Mouse (Mus musculus): ENCODE measurements around the gene Capn1. TPM values are rescaled to one million over a fixed set of nuclear protein-coding genes. Genes with fewer than 3 reads are reported as not detected.
A peak's percentile ranks its signal among the peaks of the same experiment; 100 is the strongest.

The Capn1 gene
- polyA plus RNA-seq, 2 experiments, result 25.6 to 28.0 TPM

GRCm38 (mm10) chr19:5953201-5953770 lies 62.4 kb downstream of the Capn1 start:
- WGBS (ENCODE audit: insufficient replicate concordance), result 88% methylated on average over 19 of the region's 19 CpGs
- H3K27ac ChIP-seq, result no peak overlapping the region
- H3K9ac ChIP-seq (replicated peaks), result no peak overlapping the region
- peaks cover 90% of the 10 kb centered on the region for H3K36me3 ChIP-seq (replicated peaks; ENCODE audit: control insufficient read depth, insufficient read depth, low read depth)
- no peaks in the 10 kb centered on the region for H3K27me3 ChIP-seq (ENCODE audit: control insufficient read depth, insufficient read depth, low read length)
- no peak for ATAC-seq (ENCODE audit: insufficient read depth)
- no peak for DNase-seq (ENCODE audit: low read depth in 3 of 3, low spot score in 3 of 3)
- no peak overlapping the region for H3K4me2 ChIP-seq (ENCODE audit: low read depth)
- TF ChIP-seq EP300 (IDR thresholded peaks at IDR 0.05; ENCODE audit: low read depth) (no peak), CTCF (IDR thresholded peaks at IDR 0.05; ENCODE audit: low read depth) (no peak)
- H3K9me3 ChIP-seq (ENCODE audit: control insufficient read depth, low read length), result no peaks in the 10 kb centered on the region
- H3K4me3 ChIP-seq (ENCODE audit: insufficient read depth in 1 of 2, low read depth in 2 of 2, low read length in 2 of 2), result no peak overlapping the region
- peaks cover 0 to 2% of the 10 kb centered on the region in 2 experiments; a peak in 2 of 4 replicates for H3K4me1 ChIP-seq (replicated peaks; ENCODE audit: control insufficient read depth in 2 of 2, insufficient read depth in 2 of 2, low read length in 1 of 2)

GRCm38 (mm10) chr19:5952071-5952691 lies 63.5 kb downstream of the Capn1 start:
- H3K4me2 ChIP-seq (ENCODE audit: low read depth), result no peak overlapping the region
- ATAC-seq (ENCODE audit: insufficient read depth) (peak; percentile 31; the same call in 1 of the 2 replicates), DNase-seq (ENCODE audit: low read depth in 3 of 3, low spot score in 3 of 3) (no peak)
- H3K36me3 ChIP-seq (replicated peaks; ENCODE audit: control insufficient read depth, insufficient read depth, low read depth), result peaks cover 93% of the 10 kb centered on the region
- H3K27me3 ChIP-seq (ENCODE audit: control insufficient read depth, insufficient read depth, low read length), result no peaks in the 10 kb centered on the region
- H3K9me3 ChIP-seq (ENCODE audit: control insufficient read depth, low read length), result no peaks in the 10 kb centered on the region
- peaks cover 0 to 2% of the 10 kb centered on the region in 2 experiments; a peak in 2 of 4 replicates for H3K4me1 ChIP-seq (replicated peaks; ENCODE audit: control insufficient read depth in 2 of 2, insufficient read depth in 2 of 2, low read length in 1 of 2)
- 72% methylated on average over 13 of the region's 13 CpGs for WGBS (ENCODE audit: insufficient replicate concordance)
- H3K4me3 ChIP-seq (ENCODE audit: insufficient read depth in 1 of 2, low read depth in 2 of 2, low read length in 2 of 2), result no peak overlapping the region
- H3K9ac ChIP-seq (replicated peaks), result no peak overlapping the region
- TF ChIP-seq CTCF (IDR thresholded peaks at IDR 0.05; ENCODE audit: low read depth) (no peak), EP300 (IDR thresholded peaks at IDR 0.05; ENCODE audit: low read depth) (no peak)
- no peak overlapping the region for H3K27ac ChIP-seq

- H3K9ac ChIP-seq (replicated peaks), result no peak overlapping the region
- peaks cover 93% of the 10 kb centered on the region for H3K36me3 ChIP-seq (replicated peaks; ENCODE audit: control insufficient read depth, insufficient read depth, low read depth)
- no peak overlapping the region for H3K4me2 ChIP-seq (ENCODE audit: low read depth)
- WGBS (ENCODE audit: insufficient replicate concordance), result 90% methylated on average over 16 of the region's 16 CpGs
- peaks cover 0 to 2% of the 10 kb centered on the region in 2 experiments; a peak in 2 of 4 replicates for H3K4me1 ChIP-seq (replicated peaks; ENCODE audit: control insufficient read depth in 2 of 2, insufficient read depth in 2 of 2, low read length in 1 of 2)
- no peaks in the 10 kb centered on the region for H3K9me3 ChIP-seq (ENCODE audit: control insufficient read depth, low read length)
- H3K27me3 ChIP-seq (ENCODE audit: control insufficient read depth, insufficient read depth, low read length), result no peaks in the 10 kb centered on the region
- no peak for TF ChIP-seq CTCF (IDR thresholded peaks at IDR 0.05; ENCODE audit: low read depth)
- no peak for TF ChIP-seq EP300 (IDR thresholded peaks at IDR 0.05; ENCODE audit: low read depth)
- no peak for DNase-seq (ENCODE audit: low read depth in 3 of 3, low spot score in 3 of 3)
- no peak for ATAC-seq (ENCODE audit: insufficient read depth)
- no peak overlapping the region for H3K4me3 ChIP-seq (ENCODE audit: insufficient read depth in 1 of 2, low read depth in 2 of 2, low read length in 2 of 2)
- H3K27ac ChIP-seq, result no peak overlapping the region
Measured at GRCm38 (mm10) chr19:5951631-5952030, 64.1 kb downstream of the Capn1 start.

- Histone ChIP-seq H3K4me1 (replicated peaks; ENCODE audit: control insufficient read depth in 2 of 2, insufficient read depth in 2 of 2, low read length in 1 of 2) (peaks cover 0 to 11% of the 10 kb centered on the region in 2 experiments; a peak in 1 of 4 replicates), H3K9me3 (ENCODE audit: control insufficient read depth, low read length) (no peaks in the 10 kb centered on the region), H3K4me2 (ENCODE audit: low read depth) (no peak overlapping the region), H3K27ac (no peak overlapping the region), H3K27me3 (ENCODE audit: control insufficient read depth, insufficient read depth, low read length) (no peaks in the 10 kb centered on the region), H3K4me3 (ENCODE audit: insufficient read depth in 1 of 2, low read depth in 2 of 2, low read length in 2 of 2) (no peak overlapping the region), H3K9ac (replicated peaks) (no peak overlapping the region), H3K36me3 (replicated peaks; ENCODE audit: control insufficient read depth, insufficient read depth, low read depth) (peaks cover 94% of the 10 kb centered on the region)
- no peak for TF ChIP-seq EP300 (IDR thresholded peaks at IDR 0.05; ENCODE audit: low read depth)
- TF ChIP-seq CTCF (IDR thresholded peaks at IDR 0.05; ENCODE audit: low read depth), result no peak
- no peak for ATAC-seq (ENCODE audit: insufficient read depth)
- WGBS (ENCODE audit: insufficient replicate concordance), result 86% methylated on average over 11 of the region's 11 CpGs
- DNase-seq (ENCODE audit: low read depth in 3 of 3, low spot score in 3 of 3), result no peak
Measured at GRCm38 (mm10) chr19:5950218-5950617, 65.5 kb downstream of the Capn1 start.

- Histone ChIP-seq H3K27me3 (ENCODE audit: control insufficient read depth, insufficient read depth, low read length) (no peaks in the 10 kb centered on the region), H3K4me3 (ENCODE audit: insufficient read depth in 1 of 2, low read depth in 2 of 2, low read length in 2 of 2) (no peak overlapping the region), H3K4me1 (replicated peaks; ENCODE audit: control insufficient read depth in 2 of 2, insufficient read depth in 2 of 2, low read length in 1 of 2) (peaks cover 0 to 13% of the 10 kb centered on the region in 2 experiments; a peak in 1 of 4 replicates), H3K9me3 (ENCODE audit: control insufficient read depth, low read length) (no peaks in the 10 kb centered on the region), H3K36me3 (replicated peaks; ENCODE audit: control insufficient read depth, insufficient read depth, low read depth) (peaks cover 59% of the 10 kb centered on the region), H3K4me2 (ENCODE audit: low read depth) (no peak overlapping the region), H3K27ac (no peak overlapping the region), H3K9ac (replicated peaks) (no peak overlapping the region)
- no peak for DNase-seq (ENCODE audit: low read depth in 3 of 3, low spot score in 3 of 3)
- no peak for ATAC-seq (ENCODE audit: insufficient read depth)
- WGBS (ENCODE audit: insufficient replicate concordance), result 79% methylated on average over 8 of the region's 8 CpGs
- no peak for TF ChIP-seq EP300 (IDR thresholded peaks at IDR 0.05; ENCODE audit: low read depth)
- no peak for TF ChIP-seq CTCF (IDR thresholded peaks at IDR 0.05; ENCODE audit: low read depth)
Measured at GRCm38 (mm10) chr19:5945891-5946290, 69.8 kb downstream of the Capn1 start.
